Mouse (Mus musculus): Measurements from ENCODE around the gene Ctnnb1.

GRCm38 (mm10) chr9:120964224-120964623 is 35.2 kb downstream of the Ctnnb1 start:
- no peak for TF ChIP-seq CTCF (IDR thresholded peaks at IDR 0.05; ENCODE audit: low read depth)
- no peak for TF ChIP-seq EP300 (IDR thresholded peaks at IDR 0.05; ENCODE audit: low read depth)

All from heart, postnatal 0 days (tissue).